Mouse (Mus musculus): ENCODE measurements around the gene Hsd17b10. TPM values are rescaled to one million over a fixed set of nuclear protein-coding genes. Genes with fewer than 3 reads are reported as not detected.
A peak's percentile ranks its signal among the peaks of the same experiment; 100 is the strongest.

The Hsd17b10 gene
- total RNA-seq (2018; cell fraction: chromatin; rRNA removed) = 10 to 100 TPM in 2 of 26 experiments, 1 to 10 TPM in 23, not detected in 1; 1.1 to 19.2 (median 3.1) TPM
- total RNA-seq (2018; cell fraction: cytosol; rRNA removed) = 10 to 100 TPM; 37.5 to 75.7 (median 48.8) TPM
- 10 to 100 TPM in 10 of 26 experiments, 1 to 10 TPM in 16; 3.3 to 15.4 (median 9.5) TPM for total RNA-seq (2018; cell fraction: nucleus; rRNA removed)
- 54.2 to 72.9 TPM (median 55.0 TPM) in 3 replicates for polyA plus RNA-seq (2018)

DNA sequence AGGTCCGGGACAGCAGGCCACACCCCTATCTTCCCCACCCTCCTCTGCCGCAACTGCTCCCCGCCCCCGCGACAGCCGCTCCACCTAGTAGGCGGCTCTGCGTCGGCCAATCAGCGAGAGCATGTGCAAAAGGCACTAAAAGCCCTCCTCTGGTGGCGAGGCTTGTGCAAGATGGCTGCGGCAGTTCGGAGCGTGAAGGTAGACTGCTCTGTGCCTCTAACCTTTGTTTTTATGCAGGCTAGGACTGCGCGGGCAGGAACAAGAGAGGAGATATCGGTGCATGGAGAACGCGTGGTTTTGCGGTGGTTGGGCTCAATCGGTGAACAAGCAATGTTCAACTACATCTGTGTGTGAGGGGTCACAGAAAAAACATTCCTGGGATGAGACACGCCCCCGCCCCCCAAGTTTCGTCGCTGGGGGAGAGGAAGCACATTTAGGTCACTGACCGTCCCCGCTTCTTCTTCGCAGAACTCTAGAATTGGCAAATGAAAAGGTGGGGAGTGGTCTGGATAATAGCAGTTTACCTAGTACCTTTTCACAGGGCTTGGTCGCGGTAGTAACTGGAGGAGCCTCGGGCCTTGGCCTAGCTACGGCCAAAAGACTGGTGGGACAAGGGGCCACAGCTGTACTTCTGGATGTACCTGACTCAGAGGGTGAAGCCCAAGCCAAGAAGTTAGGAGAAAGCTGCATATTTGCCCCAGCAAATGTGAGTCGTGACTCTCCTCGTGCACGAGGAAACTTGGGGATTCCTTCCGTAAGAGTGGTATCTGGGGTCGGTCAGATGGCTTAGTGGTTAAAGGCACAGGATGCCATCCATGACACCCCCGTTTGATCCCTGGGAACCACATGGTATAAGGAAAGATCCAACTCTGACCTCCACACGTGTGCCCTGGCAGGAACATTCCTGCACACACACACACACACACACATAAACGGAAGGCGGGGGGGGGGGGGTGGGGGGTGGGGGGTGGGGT is at the start of gene Hsd17b10:
Gene Hsd17b10 (plus strand): TSS at position 109 of the 974 bp plus-strand sequence.
- Histone ChIP-seq H3K36me3 (ENCODE audit: inconsistent target) (no peaks in the 10 kb centered on the region), H3K27ac (peak within 1 kb of the TSS; percentile 34), H3K4me3 (ENCODE audit: inconsistent target) (peak within 1 kb of the TSS; percentile 51), H3K79me2 (ENCODE audit: inconsistent target) (no peaks in the 10 kb centered on the region)
- WGBS (ENCODE audit: missing documents) = 19% methylated on average over 33 of the region's 41 CpGs

GRCm38 (mm10) chrX:151999006-151999710 is 2.5 kb upstream of the Hsd17b10 start:
- Histone ChIP-seq H3K36me3 (ENCODE audit: inconsistent target) (no peaks in the 10 kb centered on the region), H3K27ac (no peak overlapping the region), H3K4me3 (ENCODE audit: inconsistent target) (no peak overlapping the region), H3K79me2 (ENCODE audit: inconsistent target) (no peaks in the 10 kb centered on the region)
- WGBS (ENCODE audit: missing documents) = 86% methylated on average over 4 of the region's 4 CpGs

DNA sequence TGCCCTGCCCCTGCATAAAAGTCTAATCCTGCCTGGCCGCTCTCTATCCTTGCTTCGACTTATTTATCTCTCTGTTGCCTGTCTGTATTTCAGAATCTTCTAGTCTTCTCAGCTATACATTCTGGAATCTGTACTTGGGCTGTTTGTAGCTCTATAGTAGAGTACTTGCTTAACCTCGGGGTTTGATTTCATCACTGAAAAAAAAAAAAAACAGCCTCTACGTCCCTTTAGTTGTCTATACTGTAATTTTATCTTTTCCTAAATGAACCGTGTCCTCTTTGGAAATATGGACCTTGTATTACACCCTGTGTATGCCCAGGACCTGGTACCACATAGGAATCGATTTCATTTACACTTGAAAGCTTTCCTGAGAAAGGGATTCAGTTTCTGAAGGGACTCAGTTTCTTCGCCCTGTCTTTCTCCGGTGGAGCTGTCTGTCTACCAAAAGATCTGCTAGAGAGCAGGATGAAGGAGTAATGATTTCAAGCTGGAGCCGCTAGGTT is 412 bp upstream of the Hsd17b10 start:
- H3K79me2 ChIP-seq (ENCODE audit: inconsistent target) = no peaks in the 10 kb centered on the region
- no peaks in the 10 kb centered on the region for H3K36me3 ChIP-seq (ENCODE audit: inconsistent target)
- 34% methylated on average over 9 of the region's 9 CpGs for WGBS (ENCODE audit: missing documents)
- peak overlapping the region; percentile 34; the same call in 1 of the 2 replicates for H3K27ac ChIP-seq
- peak overlapping the region; percentile 51 for H3K4me3 ChIP-seq (ENCODE audit: inconsistent target)

- 29% methylated on average over 2 of the region's 2 CpGs for WGBS (ENCODE audit: missing documents)
- H3K27ac ChIP-seq = no peak overlapping the region
- H3K79me2 ChIP-seq (ENCODE audit: inconsistent target) = no peaks in the 10 kb centered on the region
- no peaks in the 10 kb centered on the region for H3K36me3 ChIP-seq (ENCODE audit: inconsistent target)
- no peak overlapping the region for H3K4me3 ChIP-seq (ENCODE audit: inconsistent target)
Measured at GRCm38 (mm10) chrX:152002865-152003264, 1.2 kb downstream of the Hsd17b10 start.

DNA sequence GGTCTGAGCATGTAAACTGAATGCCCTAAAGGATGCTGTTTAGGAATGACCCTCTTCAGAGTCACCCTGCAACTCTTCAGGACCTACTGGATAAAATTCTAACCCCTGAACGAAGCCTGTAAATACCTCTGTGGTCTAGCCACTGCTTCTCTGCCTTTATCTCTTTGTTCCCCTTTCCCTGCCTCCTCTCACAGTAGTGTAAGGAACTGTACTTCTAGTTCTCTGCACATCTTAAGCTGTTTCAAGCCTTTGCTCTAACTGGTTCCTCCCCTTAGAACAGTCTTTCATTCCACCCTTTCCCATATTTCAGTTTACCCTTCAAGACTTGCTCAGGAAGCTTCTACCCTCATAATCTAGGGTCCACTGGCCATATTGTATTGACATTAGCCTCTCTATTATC is 6.2 kb downstream of the Hsd17b10 start:
- Histone ChIP-seq H3K4me3 (ENCODE audit: inconsistent target) (no peak overlapping the region), H3K79me2 (ENCODE audit: inconsistent target) (no peaks in the 10 kb centered on the region), H3K36me3 (ENCODE audit: inconsistent target) (no peaks in the 10 kb centered on the region), H3K27ac (no peak overlapping the region)
- 75% methylated on average over 1 of the region's 1 CpGs for WGBS (ENCODE audit: missing documents)

GRCm38 (mm10) chrX:152015752-152016150 is 14.1 kb downstream of the Hsd17b10 start:
- Histone ChIP-seq H3K4me3 (ENCODE audit: inconsistent target) (peak overlapping the region; percentile 70), H3K79me2 (ENCODE audit: inconsistent target) (peaks cover 41% of the 10 kb centered on the region), H3K36me3 (ENCODE audit: inconsistent target) (no peaks in the 10 kb centered on the region), H3K27ac (peak overlapping the region; percentile 89)
- 18% methylated on average over 11 of the region's 11 CpGs for WGBS (ENCODE audit: missing documents)

- Histone ChIP-seq H3K4me3 (ENCODE audit: inconsistent target) (peak within 1 kb of the TSS; percentile 70), H3K36me3 (ENCODE audit: inconsistent target) (no peaks in the 10 kb centered on the region), H3K27ac (peak within 1 kb of the TSS; percentile 89), H3K79me2 (ENCODE audit: inconsistent target) (peaks cover 48% of the 10 kb centered on the region)
- WGBS (ENCODE audit: missing documents) = 22% methylated on average over 45 of the region's 64 CpGs
Measured at GRCm38 (mm10) chrX:152016151-152017145, 14.8 kb downstream of the Hsd17b10 start, which contains the start of the genes Ribc1 and Smc1a. Gene Ribc1 (minus strand): TSS chrX:152016295. Gene Smc1a (plus strand): TSS chrX:152016428.

- Histone ChIP-seq H3K4me3 (ENCODE audit: inconsistent target) (peak overlapping the region; percentile 70), H3K79me2 (ENCODE audit: inconsistent target) (peaks cover 55% of the 10 kb centered on the region), H3K36me3 (ENCODE audit: inconsistent target) (no peaks in the 10 kb centered on the region), H3K27ac (peak overlapping the region; percentile 89)
- whole genome bisulfite sequencing (ENCODE audit: missing documents) = 36% methylated on average over 8 of the region's 14 CpGs
Measured at GRCm38 (mm10) chrX:152017186-152017585, 15.5 kb downstream of the Hsd17b10 start.

GRCm38 (mm10) chrX:152019294-152019693 is 17.6 kb downstream of the Hsd17b10 start:
- H3K27ac ChIP-seq = no peak overlapping the region
- WGBS (ENCODE audit: missing documents) = 40% methylated on average over 2 of the region's 2 CpGs
- H3K4me3 ChIP-seq (ENCODE audit: inconsistent target) = no peak overlapping the region
- no peaks in the 10 kb centered on the region for H3K36me3 ChIP-seq (ENCODE audit: inconsistent target)
- H3K79me2 ChIP-seq (ENCODE audit: inconsistent target) = peaks cover 76% of the 10 kb centered on the region

GRCm38 (mm10) chrX:152039865-152040264 is 38.2 kb downstream of the Hsd17b10 start:
- Histone ChIP-seq H3K27ac (no peak overlapping the region), H3K4me3 (ENCODE audit: inconsistent target) (no peak overlapping the region), H3K79me2 (ENCODE audit: inconsistent target) (no peaks in the 10 kb centered on the region), H3K36me3 (ENCODE audit: inconsistent target) (no peaks in the 10 kb centered on the region)

DNA sequence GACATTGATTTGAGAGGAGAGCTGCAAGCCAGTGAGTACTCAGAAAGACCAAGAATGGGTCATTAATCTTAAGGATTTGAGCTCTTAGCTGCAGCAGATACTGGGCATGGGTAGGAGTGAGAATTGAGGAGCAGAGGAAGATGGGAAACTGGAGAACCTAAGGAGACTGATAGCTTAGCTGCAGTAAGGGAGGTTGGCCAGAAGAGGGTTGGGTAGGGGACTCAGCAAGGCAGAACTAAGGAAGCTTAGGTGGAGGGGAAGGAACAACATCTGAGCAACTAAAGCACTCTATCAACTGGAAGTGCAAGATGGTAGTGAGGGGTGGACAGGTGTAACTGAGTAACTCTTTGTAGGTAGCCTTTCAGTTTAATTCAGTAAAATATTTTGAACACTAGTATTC is 45.6 kb downstream of the Hsd17b10 start:
- no peak overlapping the region for H3K27ac ChIP-seq
- H3K4me3 ChIP-seq (ENCODE audit: inconsistent target) = no peak overlapping the region
- H3K36me3 ChIP-seq (ENCODE audit: inconsistent target) = no peaks in the 10 kb centered on the region
- no peaks in the 10 kb centered on the region for H3K79me2 ChIP-seq (ENCODE audit: inconsistent target)

DNA sequence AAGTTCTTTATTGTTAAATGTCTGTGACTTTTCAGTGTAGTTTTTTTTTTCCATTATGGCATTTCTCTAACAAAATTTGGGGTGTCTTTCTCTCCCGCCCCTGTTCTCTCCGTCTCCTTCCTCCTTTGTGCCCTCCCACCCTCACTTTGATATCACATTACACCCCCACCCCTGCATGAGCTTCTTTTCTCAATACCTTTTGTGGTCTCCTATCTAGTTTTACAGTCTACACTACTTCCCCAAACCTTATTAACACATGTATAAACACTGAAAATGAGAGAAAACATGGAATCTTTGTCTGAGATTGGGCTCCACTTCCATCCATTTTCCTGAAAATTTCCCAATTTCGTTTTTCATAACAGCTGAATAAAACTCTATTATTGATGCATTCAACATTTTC is 50.9 kb downstream of the Hsd17b10 start:
- Histone ChIP-seq H3K36me3 (ENCODE audit: inconsistent target) (no peaks in the 10 kb centered on the region), H3K79me2 (ENCODE audit: inconsistent target) (no peaks in the 10 kb centered on the region), H3K4me3 (ENCODE audit: inconsistent target) (no peak overlapping the region), H3K27ac (no peak overlapping the region)
- WGBS (ENCODE audit: missing documents) = 56% methylated on average over 3 of the region's 3 CpGs

Data from macrophage (primary cell).